Comparison of ENCODE assay signal across 28 mouse cellular contexts in the genomic region with DNA sequence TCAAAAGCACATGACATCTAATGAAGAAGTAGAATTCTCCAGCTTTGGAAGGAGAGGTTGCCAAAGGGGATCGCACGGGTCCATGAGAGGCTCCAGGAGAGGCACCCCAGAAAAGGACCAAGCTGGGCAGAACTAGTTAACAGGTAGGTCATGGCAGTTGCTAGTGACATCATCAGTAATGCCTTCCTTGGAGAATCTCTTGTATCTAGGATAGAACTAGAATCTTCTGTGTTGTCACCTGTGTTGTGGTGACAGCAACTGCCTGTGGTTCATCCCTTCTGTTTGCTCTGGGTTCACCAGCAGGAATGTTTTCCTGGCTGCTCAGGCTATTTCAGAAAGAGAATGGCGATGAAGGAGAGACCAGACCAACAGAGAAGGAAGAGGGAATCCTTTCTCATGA. TPM values are rescaled to one million over a fixed set of nuclear protein-coding genes. Genes with fewer than 3 reads are reported as not detected.
"Had no signal": no experiment of that assay in that cellular context is flagged by ENCODE, and none has a peak within 500 bp of the region (broad histone marks: within the 10 kb centered on the region; RNA-seq: fewer than 3 reads in every experiment).

A gene (plus strand): TSS at position 301 of the 400 bp plus-strand sequence.

RNA-seq across cellular contexts. Expression of the gene that starts here (rescaled TPM):
- polyA plus RNA-seq: limb, embryonic 10.5 days; limb, embryonic 11.5 days; limb, embryonic 12.5 days; limb, embryonic 13.5 days; limb, embryonic 14.5 days; limb, embryonic 15.5 days; liver, adult 2 months; liver, embryonic 11.5 days; liver, embryonic 12.5 days; liver, embryonic 13.5 days; liver, embryonic 14.5 days; liver, embryonic 15.5 days; liver, embryonic 16.5 days; liver, postnatal 0 days; lung, embryonic 14.5 days; lung, embryonic 15.5 days; lung, embryonic 16.5 days; macrophage; midbrain, embryonic 10.5 days; midbrain, embryonic 11.5 days; midbrain, embryonic 12.5 days; midbrain, embryonic 13.5 days; midbrain, embryonic 14.5 days; midbrain, embryonic 15.5 days; midbrain, embryonic 16.5 days; midbrain, postnatal 0 days; myocyte; neural tube, embryonic 11.5 days had no signal
